Mouse (Mus musculus) MEL (cell line): ENCODE data around the gene Glyctk. TPM values are rescaled to one million over a fixed set of nuclear protein-coding genes. Genes with fewer than 3 reads are reported as not detected.

Experiments
- DNase-seq: peaks from one replicate; pipeline ENCODE4 v3.0.0; 2011; ENCODE audit warnings: low read depth, low spot score
- H3K27ac ChIP-seq: 2 replicates; pipeline ENCODE4 v1.5.1; 2012; ENCODE audit warnings: low read depth, mild to moderate bottlenecking, control low read depth, low read length, moderate library complexity; ENCODE audit not compliant: control insufficient read depth
- H3K27me3 ChIP-seq, 2 experiments: fragments of 150-350 bp in 1 of 2; sonication (generic) in 1 of 2; 2 replicates each; pipeline ENCODE4 v1.6.1; 2012; ENCODE audit warnings: low read length in 2 of 2, mild to moderate bottlenecking in 2 of 2, improper control_type of control experiment in 1 of 2, moderate library complexity in 1 of 2; ENCODE audit not compliant: insufficient read depth in 2 of 2, control insufficient read depth in 1 of 2
- H3K36me3 ChIP-seq, 2 experiments: 2 replicates each; pipeline ENCODE4 v1.6.1; 2012 to 2014; ENCODE audit warnings: low read length in 2 of 2, improper control_type of control experiment in 1 of 2, inconsistent platforms in 1 of 2, mild to moderate bottlenecking in 1 of 2; ENCODE audit not compliant: insufficient read depth in 2 of 2, control insufficient read depth in 1 of 2
- H3K4me1 ChIP-seq, 2 experiments: fragments of 150-350 bp in 1 of 2; sonication (generic) in 1 of 2; 2 replicates each; pipeline ENCODE4 v1.6.1; 2012; ENCODE audit warnings: low read length in 2 of 2, improper control_type of control experiment in 1 of 2, mild to moderate bottlenecking in 1 of 2; ENCODE audit not compliant: insufficient read depth in 2 of 2, control insufficient read depth in 1 of 2
- H3K4me3 ChIP-seq, 2 experiments: fragments of 150-350 bp in 1 of 2; sonication (generic) in 1 of 2; 2 replicates each; pipeline ENCODE4 v1.5.1; 2012; ENCODE audit warnings: low read depth in 2 of 2, low read length in 2 of 2, mild to moderate bottlenecking in 2 of 2, moderate library complexity in 2 of 2, control low read depth in 1 of 2, improper control_type of control experiment in 1 of 2; ENCODE audit not compliant: control insufficient read depth in 1 of 2, insufficient read depth in 1 of 2
- H3K79me2 ChIP-seq: 2 replicates; pipeline ENCODE4 v1.6.1; 2012; ENCODE audit warnings: mild to moderate bottlenecking, low read length, moderate library complexity; ENCODE audit not compliant: control insufficient read depth, poor library complexity, insufficient read depth
- H3K9ac ChIP-seq: 2 replicates; pipeline ENCODE4 v1.6.1; 2012; ENCODE audit warnings: low read depth, mild to moderate bottlenecking, control low read depth, low read length, moderate library complexity; ENCODE audit not compliant: control insufficient read depth, poor library complexity, severe bottlenecking
- H3K9me3 ChIP-seq: fragments of 150-350 bp; sonication (generic); replicated peaks from 2 replicates; pipeline ENCODE4 v1.6.1; 2012; ENCODE audit warnings: mild to moderate bottlenecking, low read length, improper control_type of control experiment, moderate library complexity; ENCODE audit not compliant: insufficient read depth
- MAX ChIP-seq: IDR thresholded peaks from 2 replicates; pipeline ENCODE4 v1.6.1; 2011; ENCODE audit warnings: low read length, improper control_type of control experiment
- RCOR1 ChIP-seq: IDR thresholded peaks from 2 replicates; pipeline ENCODE4 v1.6.1; 2012; ENCODE audit warnings: low read depth, mild to moderate bottlenecking, inconsistent platforms, low read length, improper control_type of control experiment
- USF1 ChIP-seq: IDR thresholded peaks from 2 replicates; pipeline ENCODE4 v1.6.1; 2014; ENCODE audit warnings: low read depth, mild to moderate bottlenecking, inconsistent platforms, low read length, improper control_type of control experiment, moderate library complexity
- polyA plus RNA-seq, 2 experiments: library from polyadenylated mRNA; stranded (reverse) in 1 of 2; unstranded in 1 of 2; fragments of >175 nt in 1 of 2; fragments of >200 nt in 1 of 2; gene quantifications; 2 replicates each; pipeline versions ENCODE4 v1.2.1 to v1.2.4; 2012; ENCODE audit warnings: low replicate concordance in 2 of 2, low read depth in 1 of 2; ENCODE audit not compliant: insufficient read length in 2 of 2, insufficient read depth in 1 of 2, missing spikeins in 1 of 2
- total RNA-seq: library from RNA; depleted of rRNA; stranded (reverse); fragments of 300-350 nt; gene quantifications from 2 replicates; pipeline ENCODE4 v1.2.3, GENCODE M21; 2012; rRNA removed

Gene Glyctk
- total and polyA plus RNA-seq, 3 experiments = 3.1 to 3.3 TPM; not detected in 1

GRCm38 (mm10) chr9:106104401-106104800, 53.5 kb downstream of the Glyctk start:
- no peak overlapping the region for H3K9ac ChIP-seq
- H3K4me1 ChIP-seq = no peaks in the 10 kb centered on the region
- H3K27me3 ChIP-seq = 0 out of 4 replicates have a peak, but pooled peaks cover 0 to 1% of the 10 kb centered on the region in 2 experiments
- H3K36me3 ChIP-seq = no peaks in the 10 kb centered on the region
- no peak for DNase-seq
- no peak overlapping the region for H3K4me3 ChIP-seq
- TF ChIP-seq MAX (no peak), RCOR1 (no peak), USF1 (no peak)
- H3K9me3 ChIP-seq = no peaks in the 10 kb centered on the region
- no peak overlapping the region for H3K27ac ChIP-seq
- H3K79me2 ChIP-seq = no peaks in the 10 kb centered on the region

Other genes with a start within 250 kb of the Glyctk start
- gene Col6a5, start 197.5 kb downstream of the Glyctk start, total RNA-seq = not detected in 2 replicates
- not detected for gene Col6a5, start 197.5 kb downstream of the Glyctk start, polyA plus RNA-seq
- gene Col6a4, start 61.4 kb downstream of the Glyctk start, total RNA-seq = not detected in 2 replicates
- gene Col6a4, start 61.4 kb downstream of the Glyctk start, polyA plus RNA-seq = not detected
- gene Wdr82, start 12.8 kb upstream of the Glyctk start, total RNA-seq = 72.2 and 78.0 TPM in 2 replicates
- 100 to 1,000 TPM in 1 of 2 experiments, 10 to 100 TPM in 1; 41.7 to 108 TPM for gene Wdr82, start 12.8 kb upstream of the Glyctk start, polyA plus RNA-seq
- 29.4 and 34.2 TPM in 2 replicates for gene Ppm1m, start 41.6 kb upstream of the Glyctk start, total RNA-seq
- 10 to 100 TPM in 1 of 2 experiments, not detected in 1; 47.2 TPM for gene Ppm1m, start 41.6 kb upstream of the Glyctk start, polyA plus RNA-seq
- 63.9 and 66.8 TPM in 2 replicates for gene Twf2, start 45.0 kb upstream of the Glyctk start, total RNA-seq
- 100 to 1,000 TPM in 1 of 2 experiments, not detected in 1; 101 TPM for gene Twf2, start 45.0 kb upstream of the Glyctk start, polyA plus RNA-seq
- not detected in 2 replicates for gene Tlr9, start 64.5 kb upstream of the Glyctk start, total RNA-seq
- gene Tlr9, start 64.5 kb upstream of the Glyctk start, polyA plus RNA-seq = not detected
- 14.4 and 19.8 TPM in 2 replicates for gene Alas1, start 90.5 kb upstream of the Glyctk start, total RNA-seq
- gene Alas1, start 90.5 kb upstream of the Glyctk start, polyA plus RNA-seq = 10 to 100 TPM in 1 of 2 experiments, not detected in 1; 15.3 TPM
- gene Poc1a, start 122.9 kb upstream of the Glyctk start, total RNA-seq = 33.8 and 37.6 TPM in 2 replicates
- gene Poc1a, start 122.9 kb upstream of the Glyctk start, polyA plus RNA-seq = 10 to 100 TPM in 1 of 2 experiments, not detected in 1; 41.3 TPM
- gene Dusp7, start 210.5 kb upstream of the Glyctk start, total RNA-seq = 5.4 and 5.5 TPM in 2 replicates
- gene Dusp7, start 210.5 kb upstream of the Glyctk start, polyA plus RNA-seq = 10 to 100 TPM in 1 of 2 experiments, not detected in 1; 12.2 TPM